Mouse (Mus musculus) embryonic fibroblast, embryonic 13.5 days (primary cell): ENCODE measurements at regions not wholly inside any gene's neighbourhood (a gene's known extent, or its start where the extent isn't known, plus 50 kb on each side); places are given as distances from the start of the nearest gene placed in this dataset.

Experiments
- CTCF ChIP-seq: IDR thresholded peaks from 2 replicates; pipeline ENCODE4 v1.5.1; 2011; ENCODE audit warnings: mild to moderate bottlenecking, control low read depth, low read length, moderate library complexity, borderline replicate concordance; ENCODE audit not compliant: insufficient read depth
- POLR2A ChIP-seq: IDR thresholded peaks from 2 replicates; pipeline ENCODE4 v1.6.1; 2011; ENCODE audit warnings: low read depth, mild to moderate bottlenecking, control low read depth, low read length, moderate library complexity

GRCm38 (mm10) chr6:93084286-93084685 lies 141.0 kb upstream of the Adamts9 start:
- no peak for TF ChIP-seq CTCF
- no peak for TF ChIP-seq POLR2A
